Mouse (Mus musculus) embryonic facial prominence, embryonic 14.5 days (tissue): ENCODE measurements around the gene Gm10638. TPM values are rescaled to one million over a fixed set of nuclear protein-coding genes. Genes with fewer than 3 reads are reported as not detected.

Source experiments
- ATAC-seq: fragments of 200-750 bp; cut with Nextera tagmentation; 2 replicates; pipeline ENCODE4 v1.8.0; 2017; ENCODE audit warnings: low read depth, moderate number of reproducible peaks, moderate TSS enrichment
- DNase-seq: peaks from one replicate; pipeline ENCODE4 v3.0.0-alpha.2; 2015; ENCODE audit warnings: low spot score
- H3K27ac ChIP-seq: fragments of 300-500 bp; sonication (generic); replicated peaks from 2 replicates; pipeline ENCODE4 v1.5.1; 2014; ENCODE audit warnings: low read depth, mild to moderate bottlenecking, low read length, moderate library complexity
- H3K27me3 ChIP-seq: fragments of 300-500 bp; sonication (generic); replicated peaks from 2 replicates; pipeline ENCODE4 v1.6.1; 2014; ENCODE audit warnings: low read length; ENCODE audit not compliant: control insufficient read depth, insufficient read depth
- H3K36me3 ChIP-seq: fragments of 300-500 bp; sonication (generic); 2 replicates; pipeline ENCODE4 v1.6.1; 2014; ENCODE audit warnings: low read length, mixed read lengths; ENCODE audit not compliant: control insufficient read depth, insufficient read depth
- H3K4me1 ChIP-seq: fragments of 300-500 bp; sonication (generic); 2 replicates; pipeline ENCODE4 v1.6.1; 2014; ENCODE audit warnings: antibody characterized with exemption, low read length; ENCODE audit not compliant: control insufficient read depth, insufficient read depth
- H3K4me2 ChIP-seq: fragments of 300-500 bp; sonication (generic); 2 replicates; pipeline ENCODE4 v1.6.1; 2014; ENCODE audit warnings: low read depth, mild to moderate bottlenecking, low read length, moderate library complexity, mixed read lengths
- H3K4me3 ChIP-seq: fragments of 300-500 bp; sonication (generic); 2 replicates; pipeline ENCODE4 v1.5.1; 2014; ENCODE audit warnings: low read depth, mild to moderate bottlenecking, low read length
- H3K9ac ChIP-seq: fragments of 300-500 bp; sonication (generic); 2 replicates; pipeline ENCODE4 v1.6.1; 2014; ENCODE audit warnings: low read depth, mild to moderate bottlenecking, low read length, moderate library complexity, mixed read lengths
- H3K9me3 ChIP-seq: fragments of 300-500 bp; sonication (generic); 2 replicates; pipeline ENCODE4 v1.6.1; 2016; ENCODE audit warnings: low read length; ENCODE audit not compliant: control insufficient read depth
- WGBS: fragments of 180-500 bp; shearing (Covaris S2); extraction: QIAGEN DNeasy Blood & Tissue Kit; methylation state at CpG from one replicate; pipeline ENCODE4 v1.1.7; 2014; 5-methylcytosine and 5-hydroxymethylcytosine counted together
- polyA plus RNA-seq: library from polyadenylated mRNA; unstranded; fragments of >200 nt; fragmentation: Nextera tagmentation; extraction: Ambion mirVana; gene quantifications from 2 replicates; pipeline ENCODE4 v1.2.1, GENCODE M21; 2014

Gene Gm10638
- polyA plus RNA-seq, 1 experiment from 2014 or later: 4.1 TPM

- Histone ChIP-seq H3K27me3 (no peaks in the 10 kb centered on the region), H3K4me3 (no peak overlapping the region), H3K36me3 (peaks cover 29% of the 10 kb centered on the region), H3K9me3 (no peaks in the 10 kb centered on the region), H3K4me1 (no peaks in the 10 kb centered on the region), H3K4me2 (no peak overlapping the region), H3K9ac (no peak overlapping the region), H3K27ac (no peak overlapping the region)
- ATAC-seq (no peak), DNase-seq (no peak)
- WGBS: 90% methylated on average over 3 of the region's 3 CpGs
Observed at GRCm38 (mm10) chr8:86712594-86712993, 32.9 kb upstream of the Gm10638 start.

- H3K27ac ChIP-seq: no peak overlapping the region
- no peak overlapping the region for H3K4me2 ChIP-seq
- H3K9ac ChIP-seq: no peak overlapping the region
- no peaks in the 10 kb centered on the region for H3K9me3 ChIP-seq
- peak; percentile 48 for DNase-seq
- no peak for ATAC-seq
- 75% methylated on average over 14 of the region's 14 CpGs for WGBS
- no peak overlapping the region for H3K4me3 ChIP-seq
- no peaks in the 10 kb centered on the region for H3K4me1 ChIP-seq
- H3K27me3 ChIP-seq: no peaks in the 10 kb centered on the region
- peaks cover 39% of the 10 kb centered on the region for H3K36me3 ChIP-seq
Observed at GRCm38 (mm10) chr8:86713407-86714188, 31.9 kb upstream of the Gm10638 start.

GRCm38 (mm10) chr8:86718332-86718994 lies 27.0 kb upstream of the Gm10638 start:
- 75% methylated on average over 2 of the region's 2 CpGs for WGBS

GRCm38 (mm10) chr8:86719368-86719767 lies 26.1 kb upstream of the Gm10638 start:
- Histone ChIP-seq H3K9me3 (no peaks in the 10 kb centered on the region), H3K36me3 (peaks cover 41% of the 10 kb centered on the region), H3K9ac (no peak overlapping the region), H3K4me2 (no peak overlapping the region), H3K4me3 (no peak overlapping the region), H3K27ac (no peak overlapping the region), H3K4me1 (no peaks in the 10 kb centered on the region), H3K27me3 (no peaks in the 10 kb centered on the region)
- 78% methylated on average over 1 of the region's 1 CpGs for WGBS
- DNase-seq: no peak
- no peak for ATAC-seq

More at GRCm38 (mm10) chr8:86718332-86718994, 27.0 kb upstream of the Gm10638 start:
- no peak overlapping the region for H3K9ac ChIP-seq
- no peaks in the 10 kb centered on the region for H3K9me3 ChIP-seq
- no peak overlapping the region for H3K4me3 ChIP-seq
- no peaks in the 10 kb centered on the region for H3K4me1 ChIP-seq
- no peak overlapping the region for H3K27ac ChIP-seq
- H3K27me3 ChIP-seq: no peaks in the 10 kb centered on the region
- H3K4me2 ChIP-seq: no peak overlapping the region
- no peak for ATAC-seq
- no peak for DNase-seq
- H3K36me3 ChIP-seq: peaks cover 45% of the 10 kb centered on the region

- 89% methylated on average over 6 of the region's 6 CpGs for WGBS
- Histone ChIP-seq H3K4me1 (no peaks in the 10 kb centered on the region), H3K9me3 (no peaks in the 10 kb centered on the region), H3K4me3 (no peak overlapping the region), H3K27me3 (no peaks in the 10 kb centered on the region), H3K4me2 (no peak overlapping the region), H3K9ac (no peak overlapping the region), H3K36me3 (peaks cover 30% of the 10 kb centered on the region), H3K27ac (no peak overlapping the region)
- DNase-seq (no peak), ATAC-seq (no peak)
Observed at GRCm38 (mm10) chr8:86720756-86721459, 24.6 kb upstream of the Gm10638 start.

GRCm38 (mm10) chr8:86721490-86721889 lies 24.0 kb upstream of the Gm10638 start:
- H3K36me3 ChIP-seq: peaks cover 28% of the 10 kb centered on the region
- ATAC-seq: no peak
- H3K9me3 ChIP-seq: no peaks in the 10 kb centered on the region
- H3K4me3 ChIP-seq: no peak overlapping the region
- WGBS: 83% methylated on average over 2 of the region's 2 CpGs
- no peaks in the 10 kb centered on the region for H3K4me1 ChIP-seq
- H3K27ac ChIP-seq: no peak overlapping the region
- H3K9ac ChIP-seq: no peak overlapping the region
- H3K27me3 ChIP-seq: no peaks in the 10 kb centered on the region
- no peak for DNase-seq
- no peak overlapping the region for H3K4me2 ChIP-seq

GRCm38 (mm10) chr8:86726959-86727358 lies 18.5 kb upstream of the Gm10638 start:
- H3K4me3 ChIP-seq: no peak overlapping the region
- H3K9ac ChIP-seq: no peak overlapping the region
- no peak for DNase-seq
- no peak for ATAC-seq
- whole genome bisulfite sequencing: 76% methylated on average over 6 of the region's 6 CpGs
- no peaks in the 10 kb centered on the region for H3K9me3 ChIP-seq
- H3K4me2 ChIP-seq: no peak overlapping the region
- peaks cover 18% of the 10 kb centered on the region for H3K4me1 ChIP-seq
- H3K36me3 ChIP-seq: peaks cover 19% of the 10 kb centered on the region; the same call in 1 of the 2 replicates
- no peaks in the 10 kb centered on the region for H3K27me3 ChIP-seq
- H3K27ac ChIP-seq: no peak overlapping the region

- Histone ChIP-seq H3K27ac (no peak overlapping the region; the same call in 1 of the 2 replicates), H3K27me3 (no peaks in the 10 kb centered on the region), H3K36me3 (peaks cover 8% of the 10 kb centered on the region; the same call in 1 of the 2 replicates), H3K9ac (no peak overlapping the region), H3K4me1 (peaks cover 18% of the 10 kb centered on the region), H3K4me2 (no peak overlapping the region), H3K4me3 (no peak overlapping the region), H3K9me3 (no peaks in the 10 kb centered on the region)
- DNase-seq (peak; percentile 38), ATAC-seq (peak; percentile 50; the same call in 1 of the 2 replicates)
- 61% methylated on average over 19 of the region's 19 CpGs for WGBS
Observed at GRCm38 (mm10) chr8:86728224-86728950, 17.1 kb upstream of the Gm10638 start.
